Mouse (Mus musculus) monocyte, adult 2 months (primary cell): ENCODE results near the gene Mgp.

Experiments
- DNase-seq, 2 experiments: peaks; one replicate each; pipeline ENCODE4 v3.0.0; 2022; ENCODE audit warnings: low spot score in 2 of 2, low read depth in 1 of 2

Gene Mgp

DNA sequence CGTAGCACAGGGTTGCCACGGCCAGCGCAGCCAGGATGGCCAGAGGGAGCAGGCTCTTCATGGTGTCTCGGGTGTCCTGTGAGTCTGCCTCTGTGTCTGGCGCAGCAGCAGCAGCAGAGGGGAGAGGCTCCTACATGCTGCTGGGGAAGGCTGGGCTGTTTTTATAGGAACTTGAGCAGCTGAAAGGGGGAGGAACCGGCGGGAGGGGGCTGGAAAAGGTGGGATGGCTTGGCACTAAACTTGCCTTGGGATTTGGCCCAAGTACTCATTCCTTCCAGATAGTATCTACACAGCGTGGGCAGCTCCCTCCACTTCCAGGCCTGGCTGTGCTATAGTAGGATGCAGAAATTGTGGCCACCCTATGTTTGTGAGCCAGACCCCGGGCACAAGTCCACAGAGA, at the start of gene Mgp:
Mgp (minus strand) TSS at position 154 of the 400 bp plus-strand sequence.
- no peak for DNase-seq

DNA sequence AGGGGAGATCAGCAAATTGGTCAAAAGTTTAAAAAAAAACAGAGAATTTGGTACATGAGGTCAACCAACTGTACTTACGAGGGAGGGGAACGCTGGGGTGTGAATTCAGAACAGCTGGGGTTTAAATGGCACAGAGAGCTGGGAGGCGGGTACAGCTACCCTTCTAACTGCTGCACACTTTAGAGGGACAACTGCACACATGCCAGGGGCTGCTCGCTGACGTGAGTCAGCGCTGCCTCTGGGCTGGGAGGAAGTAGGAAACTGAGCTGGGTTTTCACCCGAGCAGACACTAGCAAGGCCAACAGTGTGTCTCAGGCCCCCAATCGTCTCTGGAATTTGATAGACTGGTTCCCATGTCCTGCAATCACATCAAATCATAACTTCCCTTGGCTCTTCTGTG, 49.4 kb upstream of the Mgp start:
- DNase-seq, result no peak

DNA sequence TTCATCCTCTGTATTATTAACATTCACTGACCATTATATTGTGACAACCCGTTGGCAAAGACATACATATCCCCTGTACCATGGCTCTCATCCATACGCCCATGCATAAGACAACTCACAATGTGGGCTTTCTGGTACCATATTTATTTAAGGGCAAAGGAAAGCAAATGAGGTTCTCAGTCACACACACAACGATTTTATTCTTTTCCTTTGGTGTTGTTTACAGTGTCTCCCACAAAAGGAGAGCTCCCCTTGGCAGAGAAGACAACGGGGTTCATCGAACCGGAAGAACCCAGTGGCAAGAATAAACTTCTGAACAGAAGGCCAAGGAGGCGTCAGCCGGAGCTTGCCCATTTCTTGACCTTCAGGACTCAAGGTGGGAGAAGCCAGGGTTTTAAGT, 47.9 kb upstream of the Mgp start, which contains the start of gene Pde6h:
Pde6h (plus strand) TSS at position 301 of the 400 bp plus-strand sequence.
- DNase-seq, result no peak

DNA sequence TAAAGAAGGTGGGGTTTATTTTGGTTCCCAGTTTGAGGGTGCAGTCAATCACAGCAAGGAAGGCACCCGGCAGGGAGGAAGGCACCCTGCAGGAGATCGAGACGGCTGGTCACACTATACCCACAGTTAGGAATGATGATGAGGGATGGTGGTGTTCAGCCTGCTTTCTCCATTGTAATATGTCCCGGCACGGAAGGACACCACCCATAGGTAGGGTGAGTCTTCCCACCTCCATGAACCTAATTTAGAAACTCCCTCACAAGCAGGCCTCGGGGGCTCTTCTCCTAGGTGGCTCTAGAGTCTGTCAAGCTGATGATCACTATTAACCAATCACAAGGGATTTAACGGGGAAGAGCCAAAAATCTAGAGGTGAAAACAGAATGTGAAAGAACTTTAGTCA, 47.2 kb upstream of the Mgp start:
- DNase-seq, result no peak

DNA sequence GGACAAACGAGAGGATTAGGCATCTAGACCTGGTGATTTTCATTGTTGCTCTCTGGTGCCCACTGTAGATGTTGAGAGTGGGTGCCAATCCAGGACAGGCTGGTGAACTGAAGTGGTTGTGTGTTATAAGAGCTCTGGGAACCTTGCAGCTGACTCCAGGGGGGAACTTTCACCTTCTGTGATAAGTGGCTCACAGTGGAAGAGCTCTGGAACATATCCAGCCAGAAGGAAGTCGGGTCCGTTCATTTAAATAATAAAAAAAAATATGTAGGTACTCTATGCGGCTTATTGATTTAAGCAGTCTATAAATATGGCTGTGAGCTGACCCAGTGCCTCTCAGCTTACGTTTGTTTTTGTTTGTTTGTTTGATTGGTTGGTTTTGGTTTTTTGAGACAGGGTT, 46.5 kb upstream of the Mgp start, which contains the start of gene Erp27:
Erp27 (minus strand) TSS at position 101 of the 400 bp plus-strand sequence.
- no peak for DNase-seq

DNA sequence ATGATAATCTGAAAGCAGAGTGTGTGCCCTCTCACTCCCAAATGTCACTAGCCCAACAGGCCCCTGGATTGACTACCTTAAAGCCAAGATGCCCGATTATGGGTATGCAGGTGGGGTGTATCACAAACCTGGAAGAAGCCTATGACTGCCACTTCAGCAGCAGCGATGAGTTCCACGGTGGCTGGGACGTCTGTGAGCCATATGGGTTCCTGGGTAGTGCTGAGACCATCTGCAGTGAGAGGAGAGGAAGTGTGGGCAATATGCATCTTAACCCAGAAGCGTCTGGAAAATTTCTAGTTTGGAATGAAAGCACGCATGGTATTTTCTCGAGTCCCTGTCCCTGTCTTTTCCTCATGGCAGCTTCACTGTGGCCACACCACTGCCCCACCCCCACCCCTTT, 46.0 kb upstream of the Mgp start:
- DNase-seq, result no peak

DNA sequence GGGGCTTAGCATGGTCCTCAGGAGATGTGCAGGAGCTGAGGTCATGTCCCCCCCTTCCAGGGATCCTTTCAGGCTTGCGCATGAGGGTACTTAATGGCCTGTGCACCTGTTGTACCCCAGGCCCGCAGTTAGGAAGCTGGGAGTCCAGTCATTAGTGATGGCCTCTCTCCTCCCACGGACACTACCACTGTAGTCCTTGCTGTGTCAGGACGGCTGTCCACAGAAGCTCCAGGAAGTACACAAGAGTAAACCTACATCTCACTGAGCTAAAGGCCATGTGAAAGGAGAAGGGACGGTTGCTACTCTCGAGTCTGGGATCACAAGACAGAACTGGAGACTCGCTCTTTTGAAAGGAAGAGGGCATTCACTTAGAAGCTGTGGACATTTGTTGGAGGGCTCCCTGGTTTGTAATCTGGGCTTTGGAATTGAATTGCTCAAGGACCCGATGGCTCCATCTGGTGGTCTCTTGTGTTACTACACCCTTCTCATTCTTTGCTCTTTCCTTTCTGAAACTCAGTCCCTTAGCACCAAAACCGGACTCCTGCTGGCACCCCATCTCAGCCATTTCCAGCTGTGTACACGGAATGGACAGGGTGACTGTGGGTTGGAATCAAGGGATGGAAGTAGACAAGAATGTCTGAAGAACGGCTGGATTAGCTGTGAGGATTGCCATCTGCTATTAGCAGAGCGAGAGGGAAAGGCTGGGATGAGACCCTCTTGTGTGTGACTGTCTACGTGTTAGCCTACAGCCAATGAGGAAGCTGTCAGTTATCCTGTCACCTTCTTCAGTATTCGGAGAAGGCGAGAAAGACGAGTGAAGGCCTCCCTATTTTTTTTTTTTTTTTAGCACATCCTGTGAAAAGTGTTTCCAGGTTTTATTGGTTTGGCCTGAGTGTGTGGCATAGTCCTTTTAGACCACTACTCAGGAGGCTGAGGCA, 45.0 kb upstream of the Mgp start:
- DNase-seq, result peak in 1 of 2 experiments; percentile 41

DNA sequence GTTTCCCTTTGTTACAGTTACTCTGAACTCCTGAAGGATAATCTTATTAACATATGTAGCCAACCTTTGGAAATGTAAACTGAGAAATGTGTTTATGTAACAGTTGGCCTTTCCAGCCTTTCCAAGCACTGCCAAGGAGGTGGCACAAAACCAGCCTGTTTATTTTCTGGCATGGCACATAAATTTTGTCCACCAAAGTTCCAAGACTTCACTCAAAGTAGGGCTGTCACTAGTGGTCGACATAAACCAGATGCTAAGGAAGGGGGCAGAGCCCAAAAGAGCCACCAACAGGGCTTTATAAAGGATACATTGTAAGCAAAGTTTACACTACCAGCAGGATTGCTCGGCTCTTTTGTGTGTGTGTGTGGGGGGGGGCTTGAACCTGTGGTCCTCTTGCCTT, 42.3 kb upstream of the Mgp start:
- DNase-seq, result no peak

DNA sequence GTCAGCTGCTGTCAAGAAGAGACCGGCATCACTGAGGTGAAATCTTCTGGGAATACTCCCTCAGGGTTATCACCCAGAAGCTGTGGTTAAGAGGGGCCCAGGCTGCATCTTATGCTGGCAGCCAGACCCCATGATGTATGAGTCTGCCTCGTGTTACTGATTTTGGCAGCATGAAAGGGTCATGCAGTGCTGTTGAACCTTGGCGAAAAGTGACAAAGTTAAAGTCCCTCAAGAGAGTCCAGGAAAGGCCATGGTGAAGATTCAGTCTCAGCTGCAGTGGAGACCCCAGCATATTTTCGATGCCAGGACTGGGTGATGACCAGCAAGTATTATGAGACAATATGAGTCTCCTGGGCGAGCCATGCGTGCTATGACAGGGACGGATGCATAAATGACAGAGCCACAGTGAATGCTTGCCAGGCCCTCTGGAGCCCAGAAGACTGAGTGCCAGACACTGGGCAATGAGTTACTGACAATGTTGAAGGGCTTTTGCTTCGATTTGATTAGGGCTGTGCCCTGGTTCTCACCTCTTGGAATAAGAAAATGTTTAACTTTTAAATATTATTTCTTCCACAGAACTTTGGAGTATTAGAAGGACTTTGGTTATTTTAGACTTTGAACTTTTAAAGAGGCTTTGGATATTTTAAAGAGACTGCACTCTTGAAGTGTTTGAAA, 40.2 kb upstream of the Mgp start:
- DNase-seq, result no peak

DNA sequence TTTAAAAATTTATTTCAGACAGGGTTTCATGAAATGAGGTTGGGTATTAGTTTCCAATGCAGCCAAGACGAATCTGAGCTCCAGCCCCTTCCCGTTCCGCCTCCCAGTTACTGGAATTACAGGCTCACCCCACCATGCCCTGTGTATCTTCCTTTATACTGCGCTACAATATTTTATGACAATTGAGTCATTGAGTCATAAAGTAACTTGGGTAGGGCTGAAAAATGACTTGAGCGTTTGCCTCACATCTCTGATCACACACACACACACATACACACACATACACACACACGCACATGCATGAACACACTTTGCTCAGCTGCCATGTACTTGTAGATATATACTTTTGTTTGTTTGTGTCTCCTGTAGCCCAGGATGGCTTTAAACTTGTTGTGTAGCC, 38.6 kb upstream of the Mgp start:
- DNase-seq, result no peak

DNA sequence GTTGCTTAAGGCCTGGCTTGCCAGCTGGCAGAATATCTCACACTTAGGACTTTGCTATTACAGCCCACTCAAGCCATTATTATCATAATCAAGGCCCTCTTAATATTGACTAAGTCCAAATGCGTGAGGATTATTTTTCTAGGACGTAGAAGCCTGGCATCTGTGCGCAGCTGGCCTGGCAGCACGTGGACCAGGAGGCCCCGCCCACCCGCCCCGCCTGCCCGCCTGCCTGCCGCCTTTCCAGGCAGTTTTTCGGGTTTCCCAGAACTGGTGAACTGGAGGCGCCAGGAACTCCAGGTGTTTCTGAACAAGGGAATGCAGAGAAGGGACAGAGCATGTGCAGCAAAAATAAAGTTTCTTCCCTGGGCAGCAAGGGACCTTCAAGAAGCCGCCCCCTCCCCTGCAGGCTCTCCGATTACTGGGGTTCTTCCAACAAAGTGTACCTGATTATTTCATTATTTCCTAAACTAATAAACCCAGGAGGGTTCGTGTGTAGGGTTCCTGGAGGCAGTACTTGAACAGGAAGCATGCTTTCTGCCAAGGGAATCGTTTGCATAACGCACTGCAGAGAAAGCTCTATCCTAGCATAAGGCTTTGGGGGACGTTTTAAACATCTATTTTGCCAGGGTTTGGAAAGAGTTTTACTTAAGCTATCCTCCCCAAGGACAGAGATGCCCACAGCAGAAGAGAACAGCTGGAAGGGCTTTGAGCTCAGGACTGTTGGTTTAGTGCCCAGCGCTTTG, 37.9 kb upstream of the Mgp start:
- DNase-seq, result no peak

DNA sequence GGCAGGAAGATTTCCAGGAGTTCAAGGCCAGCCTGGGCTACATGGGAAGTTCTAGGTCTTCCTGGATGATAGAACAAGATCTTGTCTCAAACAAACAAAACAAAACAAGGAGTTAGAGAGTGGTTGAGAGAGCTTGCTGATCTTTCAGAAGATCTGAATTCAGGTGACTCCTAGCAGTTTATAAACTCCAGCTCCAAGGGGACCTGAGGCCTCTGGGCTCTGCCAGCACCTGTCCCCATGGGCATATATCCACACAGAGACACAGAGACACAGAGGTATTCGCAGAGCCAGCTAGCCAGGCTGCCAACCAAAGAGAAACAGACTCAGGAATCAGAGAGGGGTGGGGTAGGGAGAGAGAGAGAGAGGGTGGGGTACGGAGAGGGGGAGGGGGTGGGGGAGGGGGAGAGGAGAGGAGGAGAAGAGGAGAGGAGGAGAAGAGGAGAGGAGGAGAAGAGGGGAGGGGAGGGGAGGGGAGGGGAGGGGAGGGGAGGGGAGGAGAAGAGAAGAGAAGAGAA, 37.2 kb upstream of the Mgp start:
- no peak for DNase-seq

DNA sequence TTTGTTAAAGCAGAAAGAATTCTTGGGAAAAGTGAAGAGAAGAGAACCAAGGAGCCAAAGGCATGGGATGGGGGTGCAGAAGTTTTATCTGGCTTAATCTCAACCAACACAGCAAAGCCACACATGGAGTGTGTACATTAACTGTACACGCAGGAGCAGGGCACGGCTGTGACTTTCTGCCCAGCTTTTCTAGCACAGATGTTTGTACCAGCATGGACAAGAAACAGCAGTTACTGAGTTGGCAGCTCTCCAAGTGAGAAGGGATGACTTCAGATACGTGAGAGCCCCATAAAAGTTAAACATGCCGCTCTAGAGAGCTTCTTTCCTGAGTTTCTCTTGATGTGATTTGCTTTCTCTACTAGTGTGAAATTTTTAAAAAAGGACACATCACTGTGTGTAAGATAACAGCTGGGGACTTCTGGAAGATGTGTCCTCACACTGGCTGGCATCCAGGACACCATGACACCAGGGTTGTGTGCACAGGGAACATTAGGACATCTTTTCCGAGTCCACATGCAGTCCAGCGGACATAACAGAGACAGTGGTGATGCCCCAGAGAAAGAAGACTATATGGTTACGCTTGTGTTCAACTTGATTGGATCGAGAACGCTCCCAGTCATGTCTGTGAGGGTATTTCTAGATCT, 34.7 kb upstream of the Mgp start:
- DNase-seq, result no peak

DNA sequence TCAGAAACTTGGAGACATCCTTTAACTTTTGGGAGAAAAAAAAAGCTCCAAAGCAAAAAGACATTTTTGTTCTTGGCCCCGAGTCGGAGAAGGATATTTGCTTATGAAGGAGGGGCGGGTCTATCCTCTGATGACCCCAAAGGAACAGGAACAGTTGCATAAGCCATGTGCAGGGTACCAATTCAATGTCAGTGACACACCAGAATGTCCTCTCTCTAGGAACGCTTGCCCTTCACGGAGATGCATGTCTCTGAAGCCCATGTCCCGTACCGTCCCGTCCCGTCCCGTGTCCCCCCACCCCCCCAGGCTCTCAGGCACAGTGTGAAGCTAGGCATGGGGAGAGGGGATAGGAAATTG, 31.3 kb upstream of the Mgp start:
- DNase-seq, result no peak

DNA sequence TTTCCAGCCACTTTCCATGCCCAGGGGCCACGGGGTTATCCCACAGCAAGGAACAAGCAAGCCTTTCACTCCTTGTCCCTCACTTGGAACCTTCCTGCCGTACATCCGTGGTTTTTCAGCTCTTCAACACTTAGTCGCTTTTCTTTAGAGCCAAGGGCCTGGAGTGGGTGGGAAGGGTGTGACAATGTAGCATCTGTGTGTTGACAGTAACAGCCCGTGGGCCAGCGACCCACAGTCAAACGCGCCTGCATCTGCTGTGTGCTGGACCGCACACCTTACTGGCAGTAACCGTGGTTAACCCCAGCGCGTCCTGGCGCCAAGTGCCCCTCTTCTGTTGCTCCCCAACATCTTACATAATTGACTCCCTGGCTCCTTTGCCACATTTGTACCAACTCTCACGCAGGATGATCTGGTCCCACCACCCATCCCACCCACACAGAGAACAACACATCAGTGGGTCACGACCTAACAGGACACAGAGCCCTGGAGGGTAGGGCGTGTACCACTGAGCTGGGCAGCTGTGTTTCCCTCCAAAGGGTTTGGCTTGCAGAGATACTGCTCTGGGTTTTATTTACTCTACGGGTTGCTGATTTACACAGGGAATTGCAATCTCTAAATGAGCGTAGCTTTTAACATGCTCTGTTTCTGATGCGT, 30.8 kb upstream of the Mgp start:
- DNase-seq, result no peak

DNA sequence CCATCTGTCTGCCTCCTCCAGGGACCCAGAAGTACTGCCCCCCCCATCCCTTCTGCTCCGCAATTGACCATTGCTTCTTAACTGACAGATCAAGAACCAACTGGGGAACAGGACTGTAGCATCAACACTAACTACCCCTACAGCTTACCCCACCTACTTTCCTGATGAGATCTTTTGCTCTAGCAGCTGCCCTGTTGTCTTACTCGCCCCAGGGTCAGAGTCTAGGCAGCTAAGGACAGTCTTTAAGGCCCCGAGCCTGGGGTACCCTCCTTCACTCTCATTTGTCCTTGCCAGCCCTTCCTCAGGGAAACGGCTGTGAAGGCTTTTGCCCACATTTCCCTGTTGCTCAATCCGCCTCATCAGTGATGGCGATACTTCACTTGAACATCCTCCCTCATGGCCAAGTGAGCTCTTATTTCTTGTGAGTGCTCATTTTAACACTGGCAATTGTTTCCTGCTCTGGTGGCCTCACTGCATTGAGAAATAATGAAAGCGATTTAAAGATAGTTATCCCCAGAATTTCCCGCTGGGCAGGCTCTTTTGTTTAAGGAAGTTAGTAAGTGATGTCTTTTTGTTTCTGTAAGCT, 28.4 kb upstream of the Mgp start:
- DNase-seq, result no peak

DNA sequence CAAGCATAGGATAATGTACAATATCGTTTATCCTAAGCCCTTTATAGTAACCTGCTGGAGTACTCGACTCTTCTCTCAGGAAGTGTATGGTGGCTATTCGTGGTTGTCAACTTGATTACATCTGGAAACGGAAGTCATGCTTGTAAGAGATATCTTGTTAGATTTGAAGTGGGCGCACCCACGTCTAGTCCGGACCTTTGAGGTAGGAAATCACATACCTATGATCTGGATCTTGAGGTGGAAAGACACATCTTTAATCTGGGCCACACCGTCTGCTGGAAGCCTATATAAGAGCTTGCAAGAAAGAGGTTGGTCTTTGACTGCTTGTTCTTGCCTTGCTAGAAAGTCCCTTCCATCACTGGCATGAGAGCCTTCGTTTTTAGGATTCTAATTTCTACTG, 26.9 kb upstream of the Mgp start:
- no peak for DNase-seq

DNA sequence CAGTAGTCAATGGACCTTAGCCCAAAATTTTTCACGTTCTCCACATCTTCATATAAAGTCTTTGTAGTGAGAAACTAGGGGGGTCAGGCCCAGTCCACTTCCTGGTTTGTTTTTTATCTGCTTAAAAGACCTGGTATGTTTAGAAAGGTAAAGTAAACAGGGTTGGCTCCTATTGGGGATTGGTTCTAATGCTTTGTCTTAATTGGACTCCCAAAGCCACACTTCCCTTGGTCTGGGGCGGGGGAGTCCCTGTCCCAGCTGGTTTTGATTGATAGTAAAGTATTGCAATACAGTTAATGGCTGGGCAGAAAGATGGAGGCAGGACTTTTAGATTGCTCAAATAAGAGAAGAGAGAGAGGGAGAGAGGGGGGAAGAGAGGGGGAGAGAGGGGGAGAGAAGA, 25.4 kb upstream of the Mgp start:
- DNase-seq, result no peak

DNA sequence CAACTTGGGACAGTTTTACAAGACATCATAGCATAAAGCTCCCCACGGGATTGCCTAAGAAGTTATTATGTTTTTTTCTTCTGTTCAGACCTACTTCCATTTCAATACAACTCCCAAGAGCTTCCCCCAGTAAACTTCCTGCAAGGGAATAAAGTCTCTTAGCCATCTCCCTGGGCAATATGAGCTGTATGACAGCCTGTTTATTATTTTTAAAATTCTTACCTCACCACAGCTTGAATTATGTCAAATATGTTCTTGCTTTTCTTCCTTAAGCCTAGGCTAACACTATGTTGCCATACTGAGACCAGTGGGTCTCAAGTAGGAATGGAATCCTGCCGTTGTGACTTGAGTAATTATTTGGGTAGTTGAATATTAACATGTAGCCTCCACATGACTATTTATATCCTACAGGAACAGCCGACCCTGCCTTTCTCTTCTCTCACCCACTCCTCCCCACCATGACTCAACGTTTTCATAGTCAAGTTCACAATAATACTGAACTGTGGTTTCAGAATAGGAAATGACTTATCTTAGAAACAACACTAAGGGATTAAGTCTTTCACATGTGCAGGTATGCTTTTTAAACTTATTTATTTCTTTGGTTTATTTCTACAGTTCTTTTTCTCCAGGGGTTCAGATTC, 24.9 kb upstream of the Mgp start:
- no peak for DNase-seq

DNA sequence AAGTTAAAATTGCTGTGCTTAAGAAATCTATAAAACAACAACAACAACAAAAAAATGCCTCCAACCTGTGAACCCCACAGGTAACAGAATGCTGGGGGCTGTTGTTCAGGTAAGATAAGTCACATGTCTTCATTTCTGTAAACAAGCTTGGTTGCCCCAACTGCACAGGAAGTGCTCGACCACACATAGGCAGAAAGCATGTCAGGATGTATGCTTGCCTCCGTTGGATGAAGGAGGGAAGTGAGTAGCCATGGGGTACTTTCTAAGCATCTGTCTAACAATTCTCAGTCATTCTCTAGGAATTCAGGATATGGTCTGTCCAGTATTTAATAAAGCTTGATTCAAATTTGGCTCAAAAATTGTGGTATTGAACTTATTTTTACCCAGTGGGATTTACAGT, 23.3 kb upstream of the Mgp start:
- DNase-seq, result no peak
